Mouse (Mus musculus) 416B (cell line): Measurements from ENCODE around the gene Olfr1238.

Experiments
- DNase-seq: peaks from one replicate; pipeline ENCODE4 v3.0.0; 2011; ENCODE audit warnings: low read depth

The Olfr1238 gene

DNA sequence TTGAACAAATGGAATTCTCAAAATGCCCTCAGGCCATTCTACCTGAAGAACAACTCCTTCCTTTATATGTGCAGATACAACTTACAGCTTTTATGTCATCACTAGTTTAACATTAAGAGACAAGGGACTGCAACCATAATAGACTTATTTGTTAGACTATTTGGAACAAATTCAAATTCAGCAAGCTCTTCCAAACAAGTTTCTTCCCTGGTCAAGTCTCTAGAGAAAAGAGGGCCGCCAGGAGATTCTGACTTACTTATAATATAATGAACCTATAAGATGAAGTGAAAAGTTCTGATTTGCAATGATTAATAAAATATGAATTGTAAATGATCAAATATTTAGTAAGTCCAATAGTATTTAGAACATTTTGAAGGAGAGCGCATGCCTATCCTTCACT is at the start of gene Olfr1238:
Gene Olfr1238 (minus strand): TSS at position 101 of the 400 bp plus-strand sequence.
- DNase-seq: no peak

DNA sequence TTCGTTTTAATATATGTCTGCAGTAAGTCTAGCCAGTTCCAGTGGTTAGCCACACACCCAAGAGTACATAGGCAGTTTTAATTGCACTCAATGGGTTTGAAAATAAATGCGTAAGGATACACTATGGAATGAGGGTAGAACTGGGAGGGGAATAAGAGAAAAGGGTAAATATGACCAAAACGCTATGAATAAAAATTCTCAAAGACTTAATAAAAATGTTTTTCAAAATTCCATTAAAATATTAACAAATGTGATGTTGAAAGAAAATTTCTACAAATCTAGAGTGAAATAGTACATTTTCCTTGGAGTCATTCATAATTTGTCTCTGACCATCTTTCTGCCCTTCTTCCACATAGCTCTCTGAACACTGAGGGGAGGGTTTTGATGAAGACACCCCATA is 33.4 kb upstream of the Olfr1238 start, which contains the start of gene Olfr1240:
Gene Olfr1240 (minus strand): TSS at position 101 of the 400 bp plus-strand sequence.
- DNase-seq: no peak

DNA sequence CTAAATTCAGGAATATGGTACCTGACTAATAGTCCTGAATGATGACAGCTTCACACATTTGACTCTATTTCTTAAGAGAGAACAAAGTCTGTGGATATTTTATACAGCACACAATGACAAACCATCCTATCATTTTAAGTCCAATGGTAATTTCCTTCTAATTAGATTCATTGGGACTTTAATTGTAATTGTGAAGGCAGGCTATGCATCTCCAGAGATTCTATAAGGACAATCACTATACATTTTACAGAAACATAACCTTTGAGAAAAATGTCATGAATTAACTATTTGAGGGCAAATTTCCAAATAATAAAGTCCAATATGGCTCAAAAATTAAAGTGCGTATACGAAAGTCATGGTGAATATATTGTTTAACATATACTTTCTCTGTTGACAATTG is 10.8 kb upstream of the Olfr1238 start, which contains the start of gene Olfr1239:
Gene Olfr1239 (minus strand): TSS at position 101 of the 400 bp plus-strand sequence.
- DNase-seq: no peak

DNA sequence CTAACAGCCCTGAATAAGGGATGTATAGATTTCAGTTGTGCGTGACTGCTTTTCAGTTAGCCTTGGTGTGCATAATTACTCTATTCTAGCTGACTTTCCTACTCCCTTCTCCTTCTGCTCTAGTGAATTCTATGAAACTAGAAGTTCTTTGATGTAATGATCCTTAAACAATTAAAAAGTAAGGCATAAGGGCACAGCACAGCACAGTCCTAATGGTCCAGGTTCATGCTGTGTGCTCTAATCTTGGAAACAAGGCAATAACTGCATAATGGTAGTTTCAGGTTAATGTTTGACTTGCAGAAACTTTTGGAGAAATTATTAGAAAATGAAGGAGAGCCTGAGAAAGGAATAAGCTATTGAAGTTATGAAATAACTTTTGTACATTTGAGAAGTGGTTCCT is 5.1 kb upstream of the Olfr1238 start:
- DNase-seq: no peak

DNA sequence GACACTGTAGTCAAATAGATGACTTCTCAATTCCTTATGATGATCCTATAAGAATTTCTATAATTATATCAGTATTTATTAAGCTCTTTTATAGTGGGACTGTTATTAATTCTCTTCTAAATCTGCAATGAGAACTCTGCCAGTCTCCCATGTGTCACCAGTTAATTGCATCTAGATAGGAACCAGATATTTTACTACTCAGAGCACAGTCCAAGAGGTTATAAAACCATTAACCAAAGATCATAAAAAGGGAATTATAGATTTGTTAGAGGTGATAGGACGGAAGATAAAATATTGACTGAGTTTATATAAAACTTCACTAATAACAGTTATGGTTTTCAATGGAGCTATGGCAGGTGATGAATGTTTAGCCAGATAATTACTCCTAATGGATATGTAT is 8.6 kb downstream of the Olfr1238 start:
- DNase-seq: no peak

DNA sequence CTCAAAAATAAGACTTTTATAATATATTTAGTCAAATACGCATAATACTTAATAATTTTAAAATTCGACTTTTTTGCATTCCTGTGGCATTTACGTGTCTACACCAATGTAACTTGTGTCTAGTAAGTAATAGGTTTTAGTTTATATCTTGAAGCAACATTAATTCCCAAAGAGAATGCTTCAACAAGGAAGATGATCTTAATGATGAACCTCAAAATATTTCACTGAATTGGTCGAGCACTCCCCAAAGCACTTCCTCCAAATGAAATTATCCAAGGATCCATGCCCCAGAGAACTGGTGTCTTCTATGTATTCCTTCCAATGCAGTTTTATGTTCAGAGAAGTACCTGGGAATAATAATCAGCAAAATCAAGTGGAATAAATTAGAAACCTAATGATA is 44.7 kb downstream of the Olfr1238 start, which contains the start of gene Olfr1234:
Gene Olfr1234 (minus strand): TSS at position 101 of the 400 bp plus-strand sequence.
- no peak for DNase-seq
